Mouse (Mus musculus): ENCODE data around the gene Isg20.
A peak's percentile ranks its signal among the peaks of the same experiment; 100 is the strongest.

Isg20 gene

GRCm38 (mm10) chr7:78912974-78913474 lies at the start of gene Isg20:
Isg20 (plus strand) TSS chr7:78913424.
- DNase-seq (ENCODE audit: low read depth, low spot score): no peak

- DNase-seq (ENCODE audit: low read depth, low spot score): no peak
Observed at GRCm38 (mm10) chr7:78863796-78864445, 49.3 kb upstream of the Isg20 start.

GRCm38 (mm10) chr7:78864446-78864802 lies 48.8 kb upstream of the Isg20 start:
- no peak for DNase-seq (ENCODE audit: low read depth, low spot score)

- no peak for DNase-seq (ENCODE audit: low read depth, low spot score)
Observed at GRCm38 (mm10) chr7:78865212-78865949, 47.8 kb upstream of the Isg20 start.

GRCm38 (mm10) chr7:78868731-78869130 lies 44.5 kb upstream of the Isg20 start:
- DNase-seq (ENCODE audit: low read depth, low spot score): no peak

GRCm38 (mm10) chr7:78872366-78872765 lies 40.9 kb upstream of the Isg20 start:
- no peak for DNase-seq (ENCODE audit: low read depth, low spot score)

- no peak for DNase-seq (ENCODE audit: low read depth, low spot score)
Observed at GRCm38 (mm10) chr7:78872831-78873230, 40.4 kb upstream of the Isg20 start.

- no peak for DNase-seq (ENCODE audit: low read depth, low spot score)
Observed at GRCm38 (mm10) chr7:78881607-78882468, 31.4 kb upstream of the Isg20 start.

- no peak for DNase-seq (ENCODE audit: low read depth, low spot score)
Observed at GRCm38 (mm10) chr7:78882469-78882837, 30.8 kb upstream of the Isg20 start.

- DNase-seq (ENCODE audit: low read depth, low spot score): no peak
Observed at GRCm38 (mm10) chr7:78883016-78883725, 30.1 kb upstream of the Isg20 start.

- DNase-seq (ENCODE audit: low read depth, low spot score): no peak
Observed at GRCm38 (mm10) chr7:78883726-78884060, 29.5 kb upstream of the Isg20 start.

GRCm38 (mm10) chr7:78884139-78884538 lies 29.1 kb upstream of the Isg20 start:
- no peak for DNase-seq (ENCODE audit: low read depth, low spot score)

GRCm38 (mm10) chr7:78885404-78885803 lies 27.8 kb upstream of the Isg20 start:
- DNase-seq (ENCODE audit: low read depth, low spot score): no peak

GRCm38 (mm10) chr7:78886496-78886895 lies 26.7 kb upstream of the Isg20 start:
- no peak for DNase-seq (ENCODE audit: low read depth, low spot score)

- no peak for DNase-seq (ENCODE audit: low read depth, low spot score)
Observed at GRCm38 (mm10) chr7:78887431-78887842, 25.8 kb upstream of the Isg20 start.

GRCm38 (mm10) chr7:78890641-78891040 lies 22.6 kb upstream of the Isg20 start:
- DNase-seq (ENCODE audit: low read depth, low spot score): no peak

- DNase-seq (ENCODE audit: low read depth, low spot score): no peak
Observed at GRCm38 (mm10) chr7:78893917-78894316, 19.3 kb upstream of the Isg20 start.

GRCm38 (mm10) chr7:78895021-78895652 lies 18.1 kb upstream of the Isg20 start:
- no peak for DNase-seq (ENCODE audit: low read depth, low spot score)

- peak; percentile 93 for DNase-seq (ENCODE audit: low read depth, low spot score)
Observed at GRCm38 (mm10) chr7:78895653-78896333, 17.4 kb upstream of the Isg20 start, which contains the start of gene Aen. Aen (plus strand) TSS chr7:78895854.

- no peak for DNase-seq (ENCODE audit: low read depth, low spot score)
Observed at GRCm38 (mm10) chr7:78897567-78897966, 15.7 kb upstream of the Isg20 start.

Measured in brain, embryonic 18.5 days (tissue).